Mouse (Mus musculus) cerebellum, adult 2 months (tissue): ENCODE results near the gene Dpf1.

Experiments
- CTCF ChIP-seq: fragments of 200-500 bp; IDR thresholded peaks from 2 replicates; pipeline ENCODE4 v1.5.1; 2011; ENCODE audit warnings: low read depth, mild to moderate bottlenecking, control low read depth, low read length, moderate library complexity, borderline replicate concordance; ENCODE audit not compliant: insufficient read depth
- POLR2A ChIP-seq: fragments of 200-500 bp; IDR thresholded peaks from 2 replicates; pipeline ENCODE4 v1.6.1; 2011; ENCODE audit warnings: low read length, control low read depth, borderline replicate concordance; ENCODE audit not compliant: insufficient read depth

- TF ChIP-seq CTCF (no peak), POLR2A (no peak)
Observed at GRCm38 (mm10) chr7:29341722-29342121, 38.0 kb downstream of the Dpf1 start.
